Mouse (Mus musculus) hindbrain, embryonic 10.5 days (tissue): Measurements from ENCODE around the gene Speer4f2. TPM values are rescaled to one million over a fixed set of nuclear protein-coding genes. Genes with fewer than 3 reads are reported as not detected.
"Not testable (repeated sequence)": the region's sequence is repeated elsewhere in the genome, so short reads cannot be mapped to it uniquely, and the experiment has no call there.

Experiments used
- DNase-seq: peaks from one replicate; pipeline ENCODE4 v3.0.0-alpha.2; 2017; ENCODE audit warnings: low spot score
- H3K27ac ChIP-seq: fragments of 300-500 bp; sonication (generic); 2 replicates; pipeline ENCODE4 v1.5.1; 2016; ENCODE audit warnings: mild to moderate bottlenecking, moderate library complexity
- H3K27me3 ChIP-seq: fragments of 300-500 bp; sonication (generic); 2 replicates; pipeline ENCODE4 v1.6.1; 2016; ENCODE audit warnings: mild to moderate bottlenecking; ENCODE audit not compliant: poor library complexity, insufficient read depth, severe bottlenecking
- H3K36me3 ChIP-seq: fragments of 300-500 bp; sonication (generic); 2 replicates; pipeline ENCODE4 v1.6.1; 2016; ENCODE audit warnings: mild to moderate bottlenecking, moderate library complexity
- H3K4me1 ChIP-seq: fragments of 300-500 bp; sonication (generic); replicated peaks from 2 replicates; pipeline ENCODE4 v1.6.1; 2016; ENCODE audit warnings: mild to moderate bottlenecking
- H3K4me3 ChIP-seq: fragments of 300-500 bp; sonication (generic); 2 replicates; pipeline ENCODE4 v1.5.1; 2016; ENCODE audit warnings: mild to moderate bottlenecking, moderate library complexity
- H3K9me3 ChIP-seq: fragments of 300-500 bp; sonication (generic); 2 replicates; pipeline ENCODE4 v1.6.1; 2016; ENCODE audit warnings: mild to moderate bottlenecking, moderate library complexity
- WGBS: fragments of 180-500 bp; shearing (Covaris S2); methylation state at CpG from one replicate; pipeline ENCODE4 v1.1.7; 2016; 5-methylcytosine and 5-hydroxymethylcytosine counted together
- polyA plus RNA-seq: library from polyadenylated mRNA; unstranded; fragments of >200 nt; fragmentation: Nextera tagmentation; extraction: Ambion mirVana; gene quantifications from 2 replicates; pipeline ENCODE4 v1.2.1, GENCODE M21; 2016

Speer4f2 gene
- polyA plus RNA-seq: not detected in 2 replicates

DNA sequence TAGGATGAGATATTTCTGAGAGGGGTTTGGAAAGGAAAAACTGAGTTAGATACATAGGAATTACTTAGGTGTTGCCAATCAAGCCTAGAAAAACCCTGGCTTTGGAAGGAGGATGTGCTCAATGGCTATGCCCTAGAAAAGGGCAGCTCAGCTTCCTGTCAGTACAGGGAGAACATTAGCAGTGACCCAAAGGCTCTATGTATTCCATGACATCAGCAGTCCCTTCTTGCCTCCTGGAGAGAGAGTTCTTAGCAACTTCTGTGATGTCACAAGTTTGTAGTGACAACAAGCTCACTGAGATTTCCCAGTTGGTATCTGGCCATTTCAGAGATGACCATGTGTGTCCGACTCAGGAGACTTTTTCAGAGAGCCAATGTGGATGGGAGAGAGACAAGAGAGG is at the start of gene Speer4f2:
Gene Speer4f2 (plus strand): TSS at position 301 of the 400 bp plus-strand sequence.
- not testable (repeated sequence) for H3K36me3 ChIP-seq, H3K27ac ChIP-seq, H3K9me3 ChIP-seq, DNase-seq, H3K4me3 ChIP-seq, H3K27me3 ChIP-seq, H3K4me1 ChIP-seq
- 91% methylated on average over 1 of the region's 1 CpGs for WGBS

DNA sequence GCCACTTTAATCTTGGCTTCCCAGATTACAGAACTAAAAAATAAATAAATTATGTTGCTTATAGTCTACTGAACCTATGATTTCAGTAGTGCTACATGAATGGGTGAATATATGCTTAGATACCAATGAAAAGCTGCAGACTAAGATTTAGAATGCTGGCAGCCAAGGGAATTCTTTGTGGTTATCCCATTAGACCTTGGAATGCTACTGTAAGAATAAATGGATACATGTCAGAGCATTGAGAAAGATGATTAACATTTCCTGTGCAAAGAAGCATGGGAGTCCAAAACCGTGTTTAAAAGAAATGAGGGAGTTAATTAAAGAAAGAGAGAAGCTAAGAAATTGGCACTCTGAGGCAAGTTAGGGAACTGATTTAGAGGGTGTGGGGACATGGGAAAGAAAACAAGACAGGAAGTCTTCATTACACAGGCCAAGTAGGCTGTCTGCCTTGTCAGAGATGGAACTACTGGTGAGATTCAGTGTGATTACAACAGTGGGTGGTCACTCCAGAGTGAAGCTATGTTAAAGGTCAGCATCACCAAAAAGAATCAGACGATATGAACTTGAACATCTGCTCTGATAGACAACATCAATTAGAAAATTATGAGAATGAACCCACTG is 43.9 kb upstream of the Speer4f2 start:
- Histone ChIP-seq H3K9me3 (no peaks in the 10 kb centered on the region), H3K27me3 (no peaks in the 10 kb centered on the region), H3K4me3 (no peak overlapping the region), H3K36me3 (no peaks in the 10 kb centered on the region), H3K27ac (no peak overlapping the region), H3K4me1 (no peaks in the 10 kb centered on the region)
- 64% methylated on average over 2 of the region's 2 CpGs for WGBS
- DNase-seq: no peak

DNA sequence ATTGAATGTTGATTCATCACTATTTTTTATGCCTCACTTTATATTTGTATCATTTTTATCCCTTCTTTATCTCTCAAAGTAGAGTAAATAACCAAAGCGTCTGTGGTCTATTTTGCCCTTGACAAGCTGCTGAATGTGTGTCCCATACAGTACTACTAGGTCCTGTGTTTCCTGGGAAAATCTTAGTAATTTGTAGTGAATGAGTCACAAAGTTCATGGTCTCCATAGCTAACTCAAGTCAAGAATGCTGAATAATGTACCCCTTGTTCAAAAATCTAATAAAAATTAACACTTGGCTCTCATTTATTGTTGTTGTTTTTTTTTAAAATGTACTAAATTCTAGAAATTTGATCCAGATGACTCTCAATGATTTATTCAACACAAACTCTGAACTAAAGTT is 38.1 kb upstream of the Speer4f2 start:
- Histone ChIP-seq H3K4me1 (no peaks in the 10 kb centered on the region), H3K27ac (no peak overlapping the region), H3K9me3 (no peaks in the 10 kb centered on the region), H3K4me3 (no peak overlapping the region), H3K36me3 (no peaks in the 10 kb centered on the region), H3K27me3 (no peaks in the 10 kb centered on the region)
- no peak for DNase-seq
- 86% methylated on average over 1 of the region's 1 CpGs for WGBS

DNA sequence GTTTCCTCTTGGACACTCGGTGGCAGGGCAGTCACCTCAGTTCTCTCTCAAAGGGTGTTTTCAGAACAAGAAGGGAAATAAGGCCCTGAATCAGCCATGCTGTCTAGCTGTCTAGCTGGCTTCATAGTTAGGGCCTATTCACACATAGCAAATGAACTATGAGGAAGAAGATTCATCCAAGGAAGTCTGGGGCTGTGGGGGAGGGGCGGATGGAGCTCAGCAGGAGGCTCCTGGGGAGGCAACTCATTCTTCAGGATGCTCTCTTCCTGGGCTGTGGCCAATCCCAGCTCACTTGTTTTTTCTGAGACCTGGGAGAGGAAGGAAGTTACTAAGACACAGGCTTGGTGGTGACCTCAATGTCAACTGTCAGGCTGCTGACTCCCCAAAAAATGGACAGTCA is 27.2 kb upstream of the Speer4f2 start:
- DNase-seq, H3K9me3 ChIP-seq, H3K4me3 ChIP-seq, H3K27ac ChIP-seq, H3K36me3 ChIP-seq, H3K4me1 ChIP-seq, H3K27me3 ChIP-seq: not testable (repeated sequence)
- 65% methylated on average over 2 of the region's 2 CpGs for WGBS

DNA sequence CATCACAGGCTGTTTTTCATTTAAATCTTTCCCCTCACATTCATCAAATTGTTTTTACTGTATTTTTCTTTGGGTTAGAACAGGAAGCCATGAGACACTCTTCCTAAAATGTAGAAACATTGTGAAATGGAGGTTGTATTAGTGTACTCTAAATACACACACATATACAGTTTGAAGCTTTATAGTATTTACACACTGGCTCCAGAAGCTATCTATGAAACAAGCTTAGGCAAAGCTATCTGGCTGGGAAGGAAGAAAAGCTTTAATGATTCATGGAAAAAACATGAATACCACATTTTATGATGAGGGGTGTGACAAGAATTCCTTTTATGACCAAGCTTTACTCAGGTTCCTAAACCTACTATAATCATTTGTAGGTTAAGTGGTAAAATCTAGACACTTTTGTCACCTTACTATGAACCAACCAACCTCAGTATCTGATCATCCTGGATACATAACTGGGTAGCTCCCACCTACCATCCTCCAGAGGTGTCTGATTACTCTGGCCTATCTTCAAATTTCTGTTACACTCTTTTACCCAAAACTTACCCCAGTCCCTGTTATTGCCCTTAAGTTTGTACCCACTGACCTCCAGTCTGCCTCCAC is 13.5 kb upstream of the Speer4f2 start:
- H3K36me3 ChIP-seq: no peaks in the 10 kb centered on the region
- no peaks in the 10 kb centered on the region for H3K4me1 ChIP-seq
- H3K9me3 ChIP-seq: no peaks in the 10 kb centered on the region
- DNase-seq: no peak
- H3K27ac ChIP-seq: no peak overlapping the region
- no peak overlapping the region for H3K4me3 ChIP-seq
- H3K27me3 ChIP-seq: no peaks in the 10 kb centered on the region

DNA sequence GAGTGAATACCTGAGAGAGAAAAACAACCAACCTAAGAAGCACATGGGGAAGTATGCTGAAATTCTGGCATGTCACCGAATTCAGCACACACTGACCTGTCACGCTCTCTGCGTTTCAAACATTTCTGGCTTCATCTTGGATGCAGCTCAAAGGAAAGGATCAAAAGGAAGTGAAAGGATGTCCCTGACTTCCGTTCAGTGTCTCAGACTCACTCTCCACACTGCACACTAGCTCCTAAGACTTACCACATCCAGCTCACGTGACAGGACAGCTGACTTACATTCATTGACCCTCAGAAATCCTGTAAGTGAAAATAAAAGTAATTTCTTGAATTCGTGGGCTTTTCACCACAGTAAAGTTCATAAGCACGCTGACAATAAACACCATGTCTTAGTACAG is 16.9 kb downstream of the Speer4f2 start:
- H3K36me3 ChIP-seq: no peaks in the 10 kb centered on the region
- no peak for DNase-seq
- H3K27me3 ChIP-seq: no peaks in the 10 kb centered on the region
- H3K4me1 ChIP-seq: no peaks in the 10 kb centered on the region
- H3K27ac ChIP-seq: no peak overlapping the region
- WGBS: 74% methylated on average over 7 of the region's 7 CpGs
- H3K9me3 ChIP-seq: no peaks in the 10 kb centered on the region
- no peak overlapping the region for H3K4me3 ChIP-seq

DNA sequence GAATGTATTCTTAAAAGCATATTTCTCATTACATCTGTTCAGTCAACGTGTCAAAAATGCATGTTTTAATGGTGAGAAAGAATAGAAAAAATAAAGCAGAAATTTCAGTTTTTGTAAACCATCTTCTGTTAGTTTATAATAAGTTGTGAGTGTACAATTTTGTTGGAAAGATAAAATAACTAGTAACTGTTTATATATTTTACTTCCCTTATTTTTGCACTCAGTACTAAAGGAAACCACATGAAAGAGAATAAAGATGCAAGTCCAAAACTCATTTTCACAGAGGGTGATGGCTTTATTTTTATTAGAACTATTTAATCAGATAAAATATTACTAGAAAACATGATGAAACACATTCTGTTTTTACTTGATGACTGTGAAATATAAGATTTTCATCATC is 18.2 kb downstream of the Speer4f2 start:
- no peak for DNase-seq
- H3K27ac ChIP-seq: no peak overlapping the region
- WGBS: 94% methylated on average over 1 of the region's 1 CpGs

DNA sequence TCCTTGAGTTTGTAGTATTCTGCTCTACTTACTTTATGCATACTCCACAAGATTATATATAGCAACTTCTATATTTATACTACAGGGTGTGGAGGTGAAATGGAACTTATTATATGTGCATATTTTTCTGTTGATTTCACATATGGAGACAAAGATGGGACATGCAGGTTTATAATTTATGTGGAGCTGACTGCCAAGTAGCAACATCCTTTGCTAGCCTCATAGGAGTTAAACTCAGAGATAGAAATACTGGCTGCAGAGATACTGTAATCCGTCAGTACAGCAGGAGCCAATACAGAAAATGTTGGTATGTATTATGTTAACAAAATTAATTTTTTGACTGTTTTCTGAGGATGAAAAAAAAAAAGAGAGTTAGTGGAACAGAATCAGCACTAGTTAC is 27.6 kb downstream of the Speer4f2 start:
- H3K36me3 ChIP-seq: no peaks in the 10 kb centered on the region
- H3K4me3 ChIP-seq: no peak overlapping the region

More for the DNA sequence above, 18.2 kb downstream of the Speer4f2 start:
- H3K4me1 ChIP-seq: no peaks in the 10 kb centered on the region
- H3K27me3 ChIP-seq: no peaks in the 10 kb centered on the region
- H3K36me3 ChIP-seq: no peaks in the 10 kb centered on the region
- H3K4me3 ChIP-seq: no peak overlapping the region
- no peaks in the 10 kb centered on the region for H3K9me3 ChIP-seq

DNA sequence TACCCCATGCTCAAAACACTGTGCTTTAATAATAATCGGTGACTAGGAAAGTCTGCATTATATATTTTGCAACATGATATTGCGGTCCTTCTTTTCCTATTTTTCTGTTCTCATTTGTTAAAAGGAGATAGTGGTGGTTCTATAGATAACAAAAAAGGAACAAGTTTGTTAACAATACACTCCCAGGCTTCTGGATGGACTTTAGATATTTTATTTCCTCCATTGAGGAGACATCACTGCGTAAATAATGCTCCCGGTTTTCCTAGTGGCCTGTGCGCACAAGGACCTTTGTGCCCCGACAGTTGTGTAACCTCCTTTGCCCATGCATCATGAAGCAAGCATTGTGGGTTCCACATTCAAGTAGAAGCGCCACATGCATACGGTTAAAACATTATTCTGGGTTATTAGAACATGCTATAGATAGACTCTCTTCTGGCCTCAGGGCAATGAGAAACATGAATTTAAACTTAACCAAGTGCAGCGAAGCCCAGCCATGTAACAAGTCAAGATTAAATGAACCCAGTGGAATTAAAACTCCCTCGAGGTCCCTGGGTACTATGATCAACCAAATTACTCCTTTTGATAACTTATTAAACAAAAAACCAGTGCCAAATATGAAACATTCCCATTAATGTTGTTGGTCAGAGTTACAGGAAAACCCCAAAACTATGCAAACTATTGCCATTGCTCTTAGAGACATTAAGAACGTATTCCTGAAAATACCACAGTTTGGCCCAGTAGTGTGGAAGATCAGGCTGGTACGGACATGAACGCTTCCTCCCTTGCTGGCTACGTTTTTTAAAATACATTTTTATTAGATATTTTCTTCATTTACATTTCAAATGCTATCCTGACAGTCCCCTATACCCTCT is 28.5 kb downstream of the Speer4f2 start:
- Histone ChIP-seq H3K27ac (no peak overlapping the region), H3K27me3 (no peaks in the 10 kb centered on the region), H3K4me1 (no peaks in the 10 kb centered on the region), H3K9me3 (no peaks in the 10 kb centered on the region), H3K4me3 (no peak overlapping the region), H3K36me3 (no peaks in the 10 kb centered on the region)
- 91% methylated on average over 14 of the region's 14 CpGs for WGBS
- DNase-seq: no peak

More for the DNA sequence above, 27.6 kb downstream of the Speer4f2 start:
- 94% methylated on average over 1 of the region's 1 CpGs for WGBS
- H3K4me1 ChIP-seq: no peaks in the 10 kb centered on the region
- no peaks in the 10 kb centered on the region for H3K9me3 ChIP-seq
- no peak for DNase-seq
- no peak overlapping the region for H3K27ac ChIP-seq
- no peaks in the 10 kb centered on the region for H3K27me3 ChIP-seq

DNA sequence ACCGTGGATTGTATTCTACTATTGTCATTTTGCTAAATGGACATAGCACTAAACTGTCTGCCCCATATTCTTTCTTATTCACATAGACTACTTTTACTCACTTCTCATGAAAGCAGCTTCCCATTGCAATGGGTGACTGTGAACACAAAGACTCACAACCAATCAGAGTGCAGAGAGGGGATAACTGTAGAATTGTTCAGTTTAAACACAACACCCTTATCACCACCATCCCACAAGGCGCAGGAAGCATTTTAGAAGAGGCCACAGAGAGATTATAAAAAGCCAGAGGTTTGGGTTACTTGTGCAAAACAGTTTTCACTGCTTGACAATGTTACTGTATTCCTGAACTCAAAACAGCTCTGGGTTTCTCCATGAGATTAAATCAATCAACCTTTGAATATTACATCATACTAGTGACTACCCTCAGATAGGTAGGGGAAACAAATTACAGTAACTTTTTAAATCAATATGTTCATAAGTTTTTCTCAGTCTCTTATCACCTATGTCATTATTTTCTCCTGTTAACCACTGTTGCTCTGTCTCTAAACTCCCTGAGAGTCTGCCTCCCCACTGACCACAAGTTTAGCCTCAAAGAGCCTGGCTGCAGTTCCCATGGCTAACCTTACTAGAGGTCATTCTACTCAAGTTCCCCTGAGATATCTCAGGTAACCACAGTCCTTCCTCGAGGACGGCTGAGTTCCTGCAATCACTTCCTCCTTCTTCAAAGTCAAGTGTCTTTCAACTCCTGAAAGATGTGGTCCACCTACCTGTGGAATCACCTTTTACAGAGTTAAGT is 29.5 kb downstream of the Speer4f2 start:
- DNase-seq: no peak
- Histone ChIP-seq H3K27me3 (no peaks in the 10 kb centered on the region), H3K27ac (no peak overlapping the region), H3K9me3 (no peaks in the 10 kb centered on the region), H3K4me3 (no peak overlapping the region), H3K36me3 (no peaks in the 10 kb centered on the region), H3K4me1 (no peaks in the 10 kb centered on the region)
- WGBS: 74% methylated on average over 4 of the region's 4 CpGs

DNA sequence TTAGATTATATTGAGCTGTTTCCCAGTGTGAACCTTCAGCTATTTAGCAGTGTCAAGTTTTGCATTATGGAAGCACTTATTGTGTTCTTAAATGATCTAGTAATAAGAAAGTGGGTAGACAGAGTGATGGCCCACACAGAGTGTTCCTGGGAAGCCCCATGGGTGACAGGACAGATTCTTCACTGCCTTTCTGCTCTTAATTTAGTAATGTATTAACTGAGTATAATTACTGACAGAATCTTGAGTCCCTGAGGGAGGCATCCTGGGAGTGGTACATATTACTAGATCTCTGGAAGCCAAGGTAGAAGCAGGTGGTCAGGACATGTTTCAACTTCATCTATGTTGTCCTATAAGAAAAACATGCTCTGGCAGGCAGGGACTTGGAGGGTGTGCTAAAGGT is 30.6 kb downstream of the Speer4f2 start:
- Histone ChIP-seq H3K27ac (no peak overlapping the region), H3K27me3 (no peaks in the 10 kb centered on the region), H3K4me1 (no peaks in the 10 kb centered on the region), H3K4me3 (no peak overlapping the region), H3K36me3 (no peaks in the 10 kb centered on the region), H3K9me3 (no peaks in the 10 kb centered on the region)
- DNase-seq: no peak

DNA sequence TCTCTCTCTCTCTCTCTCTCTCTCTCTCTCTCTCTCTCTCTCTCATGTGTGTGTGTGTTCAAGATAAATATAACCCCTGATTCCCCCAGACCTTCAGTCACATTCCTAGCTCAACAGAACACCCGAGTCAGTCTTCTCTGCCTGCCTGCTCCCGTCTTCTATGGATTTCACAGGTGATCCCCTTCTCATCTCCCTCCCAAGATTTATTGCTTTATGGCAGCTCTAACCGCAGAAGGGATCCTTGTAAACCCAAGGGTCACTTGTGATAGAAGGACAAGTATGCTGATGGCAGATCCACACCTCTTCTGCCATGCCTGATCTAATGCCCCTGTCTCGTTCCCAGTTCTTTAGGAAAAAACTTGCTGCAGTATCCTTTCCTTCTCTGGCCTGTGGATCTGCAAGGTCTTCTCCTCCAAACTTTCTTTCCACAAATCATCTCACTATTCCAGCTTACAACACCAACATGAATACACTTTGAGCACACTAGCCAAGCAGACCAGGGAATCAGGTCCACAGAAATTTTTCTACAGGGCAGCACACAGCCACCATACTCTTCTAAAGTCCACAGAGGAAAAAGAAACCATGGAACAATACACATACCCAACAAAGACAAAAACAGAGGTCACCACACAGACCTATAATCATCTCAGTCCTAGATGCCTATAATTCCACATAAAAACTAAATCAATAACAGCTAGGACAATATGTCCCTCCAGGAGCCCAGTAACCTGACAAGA is 36.1 kb downstream of the Speer4f2 start:
- no peak for DNase-seq
- H3K27me3 ChIP-seq: no peaks in the 10 kb centered on the region
- 89% methylated on average over 4 of the region's 4 CpGs for WGBS
- no peaks in the 10 kb centered on the region for H3K4me1 ChIP-seq
- H3K4me3 ChIP-seq: no peak overlapping the region
- H3K9me3 ChIP-seq: peaks cover 3% of the 10 kb centered on the region; the same call in 1 of the 2 replicates
- no peak overlapping the region for H3K27ac ChIP-seq
- H3K36me3 ChIP-seq: no peaks in the 10 kb centered on the region
